Mouse (Mus musculus) midbrain, embryonic 16.5 days (tissue): Measurements from ENCODE around the gene Aldh3a2. TPM values are rescaled to one million over a fixed set of nuclear protein-coding genes. Genes with fewer than 3 reads are reported as not detected.
A peak's percentile ranks its signal among the peaks of the same experiment; 100 is the strongest.

Source experiments
- ATAC-seq: fragments of 200-750 bp; cut with Nextera tagmentation; 2 replicates; pipeline ENCODE4 v1.8.0; 2017; ENCODE audit warnings: moderate TSS enrichment
- H3K27ac ChIP-seq: fragments of 300-500 bp; sonication (generic); 2 replicates; pipeline ENCODE4 v1.5.1; 2014; ENCODE audit warnings: mild to moderate bottlenecking, low read length, mixed read lengths
- H3K27me3 ChIP-seq: fragments of 300-500 bp; sonication (generic); 2 replicates; pipeline ENCODE4 v1.6.1; 2014; ENCODE audit warnings: low read depth, low read length, mixed read lengths; ENCODE audit not compliant: control insufficient read depth, insufficient read depth
- H3K36me3 ChIP-seq: fragments of 300-500 bp; sonication (generic); 2 replicates; pipeline ENCODE4 v1.6.1; 2014; ENCODE audit warnings: mild to moderate bottlenecking, low read length, moderate library complexity, mixed read lengths; ENCODE audit not compliant: control insufficient read depth, insufficient read depth
- H3K4me1 ChIP-seq: fragments of 300-500 bp; sonication (generic); 2 replicates; pipeline ENCODE4 v1.6.1; 2014; ENCODE audit warnings: mild to moderate bottlenecking, low read length, mixed read lengths; ENCODE audit not compliant: control insufficient read depth, insufficient read depth
- H3K4me2 ChIP-seq: fragments of 300-500 bp; sonication (generic); 2 replicates; pipeline ENCODE4 v1.6.1; 2014; ENCODE audit warnings: mild to moderate bottlenecking, low read length, mixed read lengths
- H3K4me3 ChIP-seq: fragments of 300-500 bp; sonication (generic); 2 replicates; pipeline ENCODE4 v1.5.1; 2014; ENCODE audit warnings: low read depth, mild to moderate bottlenecking, low read length, moderate library complexity, mixed read lengths
- H3K9ac ChIP-seq: fragments of 300-500 bp; sonication (generic); 2 replicates; pipeline ENCODE4 v1.6.1; 2014; ENCODE audit warnings: low read depth, low read length, mixed read lengths
- H3K9me3 ChIP-seq: fragments of 300-500 bp; sonication (generic); replicated peaks from 2 replicates; pipeline ENCODE4 v1.6.1; 2014; ENCODE audit warnings: mild to moderate bottlenecking, low read length, mixed read lengths; ENCODE audit not compliant: control insufficient read depth, poor library complexity, severe bottlenecking
- WGBS: fragments of 180-500 bp; shearing (Covaris S2); extraction: QIAGEN DNeasy Blood & Tissue Kit; methylation state at CpG from one replicate; pipeline ENCODE4 v1.1.7; 2014; 5-methylcytosine and 5-hydroxymethylcytosine counted together
- polyA plus RNA-seq: library from polyadenylated mRNA; unstranded; fragments of >200 nt; fragmentation: Nextera tagmentation; extraction: Ambion mirVana; gene quantifications from 2 replicates; pipeline ENCODE4 v1.2.1, GENCODE M21; 2015

Aldh3a2 gene
- polyA plus RNA-seq, 1 experiment from 2014 or later, result 30.5 TPM

- no peak overlapping the region for H3K4me3 ChIP-seq
- no peak overlapping the region for H3K9ac ChIP-seq
- WGBS, result 87% methylated on average over 14 of the region's 14 CpGs
- H3K36me3 ChIP-seq, result peaks cover 11% of the 10 kb centered on the region
- H3K9me3 ChIP-seq, result no peaks in the 10 kb centered on the region
- no peak overlapping the region for H3K27ac ChIP-seq
- no peaks in the 10 kb centered on the region for H3K27me3 ChIP-seq
- peaks cover 8% of the 10 kb centered on the region for H3K4me1 ChIP-seq
- no peak for ATAC-seq
- H3K4me2 ChIP-seq, result no peak overlapping the region
These were observed 4.7 kb downstream of the Aldh3a2 start for GRCm38 (mm10) chr11:61262516-61262915.

DNA sequence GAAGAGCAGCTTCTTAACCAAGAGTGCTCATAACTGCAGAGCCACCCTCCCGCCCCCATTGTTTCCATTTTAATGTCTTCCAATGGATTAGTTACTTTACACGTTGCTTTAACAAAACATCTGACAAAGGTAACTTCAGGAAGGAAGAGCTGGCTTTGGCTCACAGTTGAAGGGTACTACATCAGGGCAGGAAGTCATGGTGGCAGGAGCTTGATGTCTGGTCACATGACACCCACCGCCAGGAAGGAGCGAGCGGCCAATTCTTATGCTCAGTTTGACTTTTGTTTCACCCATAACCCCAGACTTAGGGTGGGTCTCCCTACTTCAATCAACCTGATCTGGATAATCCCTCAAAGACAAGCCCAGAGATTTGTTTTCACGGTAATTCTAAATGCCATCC, 8.2 kb downstream of the Aldh3a2 start:
- Histone ChIP-seq H3K27me3 (no peaks in the 10 kb centered on the region), H3K9ac (no peak overlapping the region), H3K36me3 (peaks cover 20% of the 10 kb centered on the region), H3K9me3 (no peaks in the 10 kb centered on the region), H3K27ac (no peak overlapping the region), H3K4me1 (no peaks in the 10 kb centered on the region), H3K4me3 (no peak overlapping the region), H3K4me2 (no peak overlapping the region)
- no peak for ATAC-seq
- 89% methylated on average over 6 of the region's 6 CpGs for WGBS

DNA sequence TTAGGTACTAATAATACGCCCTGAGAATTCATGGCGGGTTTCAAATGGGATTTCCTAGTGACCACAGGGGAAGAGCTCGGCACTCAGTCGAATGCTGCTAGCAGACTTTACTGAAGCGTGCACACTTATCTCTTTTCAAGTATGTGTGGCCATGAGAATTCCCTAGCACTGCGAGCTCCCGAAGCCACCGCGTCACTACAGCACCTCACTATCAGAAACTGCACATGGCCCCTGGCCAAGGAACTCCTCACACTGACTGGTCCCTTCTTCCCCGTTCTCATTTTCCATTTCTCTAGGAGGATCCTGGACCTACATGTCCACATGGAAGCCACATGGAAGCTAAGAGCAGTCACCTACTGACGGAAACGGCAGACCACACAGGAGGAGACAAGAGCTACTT, 14.5 kb downstream of the Aldh3a2 start:
- no peak overlapping the region for H3K9ac ChIP-seq
- H3K36me3 ChIP-seq, result peaks cover 22% of the 10 kb centered on the region
- no peaks in the 10 kb centered on the region for H3K4me1 ChIP-seq
- WGBS, result 94% methylated on average over 12 of the region's 12 CpGs
- no peak overlapping the region for H3K27ac ChIP-seq
- ATAC-seq, result no peak
- H3K4me2 ChIP-seq, result no peak overlapping the region
- no peaks in the 10 kb centered on the region for H3K27me3 ChIP-seq
- H3K9me3 ChIP-seq, result no peaks in the 10 kb centered on the region
- no peak overlapping the region for H3K4me3 ChIP-seq

DNA sequence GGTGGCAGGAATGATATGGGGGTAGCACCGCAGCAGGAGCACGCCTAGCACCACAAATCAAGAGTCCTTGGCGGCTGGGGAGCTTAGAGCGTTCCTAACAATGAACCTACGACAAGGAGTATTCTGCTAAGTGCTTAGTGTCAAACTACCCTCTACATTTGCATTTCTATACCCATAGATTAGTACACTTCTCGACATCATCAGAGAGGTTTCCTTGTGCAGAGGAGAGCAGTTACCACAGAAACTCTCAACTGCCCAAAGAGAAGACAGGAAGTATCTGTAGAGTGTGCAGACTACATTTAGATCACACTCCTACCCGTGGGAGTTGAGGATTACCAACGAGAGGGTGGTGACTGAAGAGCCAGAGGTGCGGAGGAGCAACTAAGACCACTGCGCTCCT, 15.5 kb downstream of the Aldh3a2 start:
- no peaks in the 10 kb centered on the region for H3K9me3 ChIP-seq
- H3K9ac ChIP-seq, result no peak overlapping the region
- no peak overlapping the region for H3K4me3 ChIP-seq
- WGBS, result 72% methylated on average over 10 of the region's 10 CpGs
- no peak overlapping the region for H3K4me2 ChIP-seq
- peaks cover 19% of the 10 kb centered on the region for H3K36me3 ChIP-seq
- H3K27me3 ChIP-seq, result no peaks in the 10 kb centered on the region
- ATAC-seq, result no peak
- no peaks in the 10 kb centered on the region for H3K4me1 ChIP-seq
- H3K27ac ChIP-seq, result no peak overlapping the region

GRCm38 (mm10) chr11:61244406-61244805, 22.9 kb downstream of the Aldh3a2 start:
- no peak overlapping the region for H3K4me2 ChIP-seq
- H3K9ac ChIP-seq, result no peak overlapping the region
- no peak overlapping the region for H3K27ac ChIP-seq
- ATAC-seq, result no peak
- no peaks in the 10 kb centered on the region for H3K9me3 ChIP-seq
- H3K4me3 ChIP-seq, result no peak overlapping the region
- peaks cover 5% of the 10 kb centered on the region for H3K36me3 ChIP-seq
- H3K27me3 ChIP-seq, result no peaks in the 10 kb centered on the region
- WGBS, result 87% methylated on average over 7 of the region's 7 CpGs
- H3K4me1 ChIP-seq, result no peaks in the 10 kb centered on the region

GRCm38 (mm10) chr11:61236015-61236414, 31.2 kb downstream of the Aldh3a2 start:
- Histone ChIP-seq H3K4me2 (no peak overlapping the region), H3K4me1 (peaks cover 2% of the 10 kb centered on the region; the same call in 1 of the 2 replicates), H3K36me3 (no peaks in the 10 kb centered on the region), H3K27ac (no peak overlapping the region), H3K9me3 (no peaks in the 10 kb centered on the region), H3K4me3 (no peak overlapping the region), H3K9ac (no peak overlapping the region), H3K27me3 (no peaks in the 10 kb centered on the region)
- no peak for ATAC-seq
- WGBS, result 88% methylated on average over 3 of the region's 3 CpGs

- Histone ChIP-seq H3K27ac (no peak overlapping the region), H3K4me3 (no peak overlapping the region), H3K9ac (no peak overlapping the region), H3K4me2 (no peak overlapping the region), H3K36me3 (no peaks in the 10 kb centered on the region), H3K27me3 (no peaks in the 10 kb centered on the region), H3K9me3 (no peaks in the 10 kb centered on the region), H3K4me1 (peaks cover 2% of the 10 kb centered on the region; the same call in 1 of the 2 replicates)
- ATAC-seq, result no peak
- WGBS, result 77% methylated on average over 5 of the region's 5 CpGs
These were observed 33.1 kb downstream of the Aldh3a2 start for GRCm38 (mm10) chr11:61234174-61234573.

- 0 out of 2 replicates have a peak, but pooled peaks have one; percentile 32 for ATAC-seq
- Histone ChIP-seq H3K4me2 (peak overlapping the region; percentile 42), H3K36me3 (no peaks in the 10 kb centered on the region), H3K9ac (no peak overlapping the region), H3K4me3 (no peak overlapping the region), H3K27ac (no peak overlapping the region), H3K9me3 (no peaks in the 10 kb centered on the region), H3K4me1 (peaks cover 2% of the 10 kb centered on the region; the same call in 1 of the 2 replicates), H3K27me3 (no peaks in the 10 kb centered on the region)
- WGBS, result 6% methylated on average over 9 of the region's 9 CpGs
These were observed 35.9 kb downstream of the Aldh3a2 start for GRCm38 (mm10) chr11:61231329-61231728.

- H3K9me3 ChIP-seq, result no peaks in the 10 kb centered on the region
These were observed 38.9 kb downstream of the Aldh3a2 start for GRCm38 (mm10) chr11:61228406-61228805.

More at GRCm38 (mm10) chr11:61228406-61228805, 38.9 kb downstream of the Aldh3a2 start:
- Histone ChIP-seq H3K27me3 (no peaks in the 10 kb centered on the region), H3K4me1 (peaks cover 2% of the 10 kb centered on the region; the same call in 1 of the 2 replicates), H3K9ac (no peak overlapping the region), H3K4me2 (no peak overlapping the region), H3K4me3 (no peak overlapping the region), H3K27ac (no peak overlapping the region), H3K36me3 (no peaks in the 10 kb centered on the region)
- 71% methylated on average over 3 of the region's 3 CpGs for WGBS
- no peak for ATAC-seq
